Mouse (Mus musculus) left cerebral cortex, adult 11 months (tissue): ENCODE measurements around the gene Ppt1.

Experiments
- DNase-seq: peaks from one replicate; pipeline ENCODE4 v3.0.0; 2022; ENCODE audit warnings: low spot score

Gene Ppt1

DNA sequence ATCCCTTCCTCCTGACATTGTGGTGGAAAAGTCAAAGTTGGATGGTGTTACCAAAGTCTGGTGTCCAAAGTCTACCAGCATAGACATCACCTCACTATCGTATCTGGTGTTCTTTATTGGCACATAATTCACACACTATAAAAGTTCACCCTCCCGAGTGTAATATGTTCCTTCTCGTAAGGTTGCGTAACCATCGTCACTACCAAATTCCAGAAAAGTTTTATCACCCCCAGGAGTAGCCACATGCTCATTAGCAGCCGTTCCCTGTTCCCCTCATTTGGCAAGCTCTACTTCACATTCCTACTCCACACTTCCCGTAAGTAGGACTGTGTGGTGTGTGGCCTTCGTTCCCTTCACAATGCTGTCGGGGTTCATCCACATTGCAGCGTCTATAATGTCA is 69.3 kb downstream of the Ppt1 start:
- DNase-seq = no peak
